Mouse (Mus musculus) Patski (cell line): ENCODE data around the gene Klc2. TPM values are rescaled to one million over a fixed set of nuclear protein-coding genes. Genes with fewer than 3 reads are reported as not detected.
A peak's percentile ranks its signal among the peaks of the same experiment; 100 is the strongest.

ENCODE experiments used
- ATAC-seq: fragments of 100-300 bp; one replicate; pipeline ENCODE4 v1.8.0; 2021
- CTCF ChIA-PET: fragments of 350-600 bp; sonication (Branson Sonifier 250); formaldehyde crosslinking; loops from one replicate; lab custom pipeline; 2022; ENCODE audit warnings: inconsistent platforms; lab: Charles Lee
- POLR2A ChIA-PET: fragments of 350-600 bp; sonication (Branson Sonifier 250); formaldehyde crosslinking; loops from one replicate; lab custom pipeline; 2022; ENCODE audit warnings: antibody characterized with exemption, inconsistent platforms; lab: Charles Lee
- DNase-seq: peaks from one replicate; pipeline ENCODE4 v3.0.0-alpha.2; 2011; ENCODE audit warnings: low read depth, low spot score
- H3K27me3 ChIP-seq: fragments of 371-371 bp; one replicate; pipeline ENCODE4 v1.5.1; 2021
- CTCF ChIP-seq: fragments of 100-300 bp; IDR thresholded peaks from one replicate; pipeline ENCODE4 v1.5.1; 2021
- in situ Hi-C: fragments of 300-500 bp; cut with MboI; formaldehyde crosslinking; loops from 3 replicates; pipeline ENCODE4 v1.11.1; 2018; ENCODE audit warnings: low pct_unique_long_range_greater_than_20kb, mixed read lengths
- polyA plus RNA-seq: library from polyadenylated mRNA; unstranded; gene quantifications from one replicate; pipeline ENCODE4 v1.2.3, GENCODE M21; 2021

The Klc2 gene
- polyA plus RNA-seq, 1 experiment from 2014 or later = 84.0 TPM

DNA sequence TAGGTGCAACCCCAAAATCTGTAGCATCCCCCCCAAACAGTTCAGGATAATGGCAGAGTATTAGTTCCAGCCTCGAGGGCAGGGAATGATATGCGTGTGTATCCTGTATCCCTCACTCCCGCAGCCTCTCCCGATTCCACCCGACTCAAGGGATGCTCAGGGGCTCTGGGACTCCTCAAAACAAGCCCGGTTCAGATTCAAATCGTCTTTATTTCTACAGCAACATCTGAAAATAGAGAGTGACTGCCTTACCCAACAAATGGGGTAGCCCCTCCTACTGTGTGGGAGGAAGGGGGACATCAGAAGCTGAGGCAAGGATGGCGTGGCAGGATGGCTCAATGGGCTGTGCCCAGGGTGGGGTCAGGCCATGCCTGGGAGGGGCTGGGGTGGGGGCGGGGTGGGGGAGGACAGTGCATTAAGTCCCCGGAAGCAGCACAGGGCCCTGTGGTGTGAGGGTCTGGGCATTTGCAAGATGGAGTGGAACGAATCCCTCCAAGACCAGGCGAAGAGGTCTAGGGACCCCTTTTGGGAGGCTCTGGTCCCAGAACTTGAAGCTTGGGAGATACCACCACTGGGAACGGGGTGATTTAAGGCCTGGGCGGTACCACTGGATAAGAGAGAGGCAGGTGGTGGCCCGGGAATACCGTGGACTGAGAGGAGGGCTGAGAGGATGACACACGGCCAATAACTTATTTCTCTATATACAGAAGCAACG, 10.6 kb downstream of the Klc2 start:
- ATAC-seq = no peak
- CTCF ChIA-PET = interaction anchor here (1.2 to 2.0 kb wide), 3 partner anchors 9 to 32 kb away, joined by 4 to 6 read pairs (median 5); partner anchors contain the start of gene Klc2

DNA sequence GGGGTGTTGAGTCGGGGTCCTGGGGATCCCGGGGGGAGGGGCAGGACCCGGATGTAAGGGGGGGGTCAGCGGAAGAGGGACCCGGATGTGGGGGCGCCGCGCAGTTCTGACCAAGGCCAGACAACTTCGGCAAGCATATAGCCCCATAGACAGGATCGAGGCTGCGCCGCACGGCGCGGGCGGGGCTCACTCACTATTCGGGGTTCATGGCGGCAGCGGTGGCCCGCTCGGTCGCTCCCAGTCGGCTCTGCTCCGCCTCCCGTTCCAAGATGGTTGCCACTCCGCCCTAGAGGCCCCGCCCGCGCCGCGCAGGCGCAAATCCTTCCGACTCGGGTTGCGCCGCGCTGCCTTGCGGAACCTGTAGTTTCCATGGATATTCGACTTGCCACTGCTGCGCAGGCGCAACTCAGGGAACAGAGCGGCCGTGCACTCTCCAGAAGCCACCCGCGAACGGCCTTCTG, 11.6 kb downstream of the Klc2 start, which contains the start of gene Rab1b:
TSS of gene Rab1b (minus strand) at position 342 of the 461 bp plus-strand sequence.
- ChIA-PET POLR2A (interaction anchor here (1.2 to 1.4 kb wide), 2 partner anchors 9 to 11 kb away, joined by 3 to 4 read pairs; partner anchors contain the start of gene Klc2), CTCF (no interaction called here)
- no peak for TF ChIP-seq CTCF
- DNase-seq (peak; percentile 80), ATAC-seq (peak; percentile 62)
- no peaks in the 10 kb centered on the region for H3K27me3 ChIP-seq
- in situ Hi-C loops = no loop called here

More for the DNA sequence above, 10.6 kb downstream of the Klc2 start:
- POLR2A ChIA-PET = interaction anchor here (1.2 to 1.4 kb wide), 2 partner anchors 10 kb away, joined by 3 to 4 read pairs; partner anchors contain the start of gene Klc2
- DNase-seq = no peak
- in situ Hi-C loops = no loop called here
- no peak for TF ChIP-seq CTCF
- H3K27me3 ChIP-seq = no peaks in the 10 kb centered on the region

- DNase-seq (no peak), ATAC-seq (no peak)
- H3K27me3 ChIP-seq = no peaks in the 10 kb centered on the region
- no peak for TF ChIP-seq CTCF
- in situ Hi-C loops = no loop called here
- POLR2A ChIA-PET = interaction anchor here (0.6 to 1.4 kb wide), 2 partner anchors 12 to 46 kb away, joined by 3 read pairs; partner anchors contain the start of gene Klc2
- CTCF ChIA-PET = interaction anchor here (1.8 kb wide), 1 partner anchor 16 kb away, joined by 5 read pairs; no protein-coding TSS in a partner anchor
These were observed 12.3 kb downstream of the Klc2 start for GRCm38 (mm10) chr19:5106074-5106473.

- no peak for DNase-seq
- ChIA-PET POLR2A (no interaction called here), CTCF (no interaction called here)
- in situ Hi-C loops = no loop called here
- ATAC-seq = no peak
- no peak for TF ChIP-seq CTCF
- no peaks in the 10 kb centered on the region for H3K27me3 ChIP-seq
These were observed 19.8 kb downstream of the Klc2 start, which contains the start of gene Cnih2 for GRCm38 (mm10) chr19:5098363-5099143. Cnih2 (minus strand) TSS chr19:5098521.

- ATAC-seq (no peak), DNase-seq (no peak)
- ChIA-PET CTCF (interaction anchor here (1.5 kb wide), 1 partner anchor 9 kb away, joined by 3 read pairs; the partner anchor contains the start of gene Yif1a), POLR2A (interaction anchor here (1.0 kb wide), 1 partner anchor 10 kb away, joined by 4 read pairs; the partner anchor contains the start of gene Rab1b)
- no peak for TF ChIP-seq CTCF
- H3K27me3 ChIP-seq = no peaks in the 10 kb centered on the region
- in situ Hi-C loops = no loop called here
These were observed 20.6 kb downstream of the Klc2 start for GRCm38 (mm10) chr19:5097521-5098362.

DNA sequence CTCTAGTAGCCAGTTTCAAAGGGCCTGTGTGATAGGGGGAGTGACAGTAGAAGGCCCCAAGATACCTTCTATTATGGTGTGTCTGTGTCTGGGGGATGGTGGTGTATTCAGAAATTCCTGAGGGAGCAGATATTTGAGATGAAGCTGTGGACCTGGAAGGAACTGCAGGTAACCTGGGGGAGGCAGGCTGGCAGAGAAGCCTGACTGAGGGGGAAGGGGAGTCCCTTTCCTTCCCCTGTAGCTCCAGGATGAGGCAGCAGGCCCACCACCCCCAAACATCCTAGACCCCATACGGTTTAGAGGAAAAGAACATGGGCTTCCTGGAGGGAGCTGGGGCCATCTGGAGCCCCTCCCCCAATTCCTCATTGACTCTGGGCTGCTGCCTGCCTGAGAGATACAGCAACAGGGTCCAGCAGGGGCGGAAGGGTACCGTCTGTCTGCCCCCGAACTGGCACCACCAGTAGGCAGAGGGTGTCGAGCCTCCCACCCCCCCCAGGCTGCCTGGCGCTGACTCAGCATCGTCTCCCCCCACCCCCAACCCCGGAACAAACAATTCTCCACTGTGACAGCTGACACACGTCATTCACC, 22.4 kb downstream of the Klc2 start:
- ChIA-PET POLR2A (interaction anchor here (0.6 to 1.1 kb wide), 2 partner anchors 9 to 51 kb away, joined by 3 read pairs; no protein-coding TSS in a partner anchor), CTCF (interaction anchor here (2.1 kb wide), 1 partner anchor 44 kb away, joined by 9 read pairs; no protein-coding TSS in a partner anchor)
- no peak for TF ChIP-seq CTCF
- DNase-seq (no peak), ATAC-seq (no peak)
- H3K27me3 ChIP-seq = no peaks in the 10 kb centered on the region
- in situ Hi-C loops = no loop called here

DNA sequence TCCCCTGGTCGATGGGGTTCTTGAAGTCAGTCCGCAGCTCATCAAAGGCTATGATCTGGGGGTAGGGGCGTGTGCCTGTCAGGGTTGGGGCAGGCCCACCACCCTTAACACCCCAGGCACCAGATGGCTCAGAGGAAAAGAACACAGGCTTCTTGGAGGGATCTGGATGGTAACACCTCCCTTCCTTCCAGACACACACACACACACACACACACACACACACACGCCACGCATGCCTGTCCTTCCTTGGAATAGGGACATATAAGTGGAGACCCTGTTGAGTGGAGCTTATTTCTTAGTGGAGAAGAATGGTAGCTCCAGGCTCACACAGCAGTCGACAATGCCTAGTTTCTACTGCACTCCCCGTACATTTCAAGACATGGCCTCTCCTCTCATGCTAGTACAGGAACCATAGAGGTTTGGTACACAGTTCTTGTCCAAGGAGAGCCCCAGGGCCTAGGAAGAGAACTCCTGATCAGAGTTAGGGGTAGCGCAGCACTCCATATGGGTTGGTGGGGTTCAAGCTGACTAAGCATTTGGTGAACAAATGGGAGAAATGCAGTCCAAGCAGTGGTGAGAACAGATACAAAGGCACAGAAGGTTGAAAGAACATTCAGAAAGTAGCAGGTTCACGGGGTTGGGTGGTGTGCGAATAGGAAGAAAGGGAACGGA, 23.5 kb downstream of the Klc2 start:
- ChIA-PET POLR2A (interaction anchor here (0.7 to 1.2 kb wide), 4 partner anchors 10 to 47 kb away, joined by 3 read pairs; no protein-coding TSS in a partner anchor), CTCF (interaction anchor here (1.0 to 2.1 kb wide), 3 partner anchors 25 to 56 kb away, joined by 3 to 9 read pairs (median 7); no protein-coding TSS in a partner anchor)
- in situ Hi-C loops = loop anchor here (5.0 kb wide), 1 partner anchor 47 kb away; no protein-coding TSS in a partner anchor
- no peak for ATAC-seq
- no peak for DNase-seq
- no peaks in the 10 kb centered on the region for H3K27me3 ChIP-seq
- TF ChIP-seq CTCF = no peak

- POLR2A ChIA-PET = interaction anchor here (0.7 to 1.2 kb wide), 2 partner anchors 10 to 30 kb away, joined by 3 read pairs; no protein-coding TSS in a partner anchor
- CTCF ChIA-PET = interaction anchor here (1.0 to 2.2 kb wide), 3 partner anchors 22 to 57 kb away, joined by 3 to 7 read pairs (median 7); no protein-coding TSS in a partner anchor
- ATAC-seq (no peak), DNase-seq (no peak)
- in situ Hi-C loops = loop anchor here (5.0 kb wide), 1 partner anchor 48 kb away; no protein-coding TSS in a partner anchor
- no peaks in the 10 kb centered on the region for H3K27me3 ChIP-seq
- no peak for TF ChIP-seq CTCF
These were observed 24.1 kb downstream of the Klc2 start for GRCm38 (mm10) chr19:5094243-5094632.
